Mouse (Mus musculus) hindbrain, embryonic 14.5 days (tissue): Measurements from ENCODE around the gene Gga1. TPM values are rescaled to one million over a fixed set of nuclear protein-coding genes. Genes with fewer than 3 reads are reported as not detected.

ENCODE experiments used
- ATAC-seq: fragments of 200-750 bp; cut with Nextera tagmentation; 2 replicates; pipeline ENCODE4 v1.8.0; 2017; ENCODE audit warnings: moderate number of reproducible peaks, mild to moderate bottlenecking, moderate TSS enrichment, moderate library complexity; ENCODE audit not compliant: low FRiP score
- DNase-seq: peaks from one replicate; pipeline ENCODE4 v3.0.0-alpha.2; 2015; ENCODE audit warnings: low spot score
- H3K27ac ChIP-seq: fragments of 300-500 bp; sonication (generic); 2 replicates; pipeline ENCODE4 v1.5.1; 2014; ENCODE audit warnings: mild to moderate bottlenecking, moderate library complexity
- H3K27me3 ChIP-seq: fragments of 300-500 bp; sonication (generic); 2 replicates; pipeline ENCODE4 v1.6.1; 2014; ENCODE audit warnings: mild to moderate bottlenecking, low read length, mixed read lengths; ENCODE audit not compliant: control insufficient read depth, insufficient read depth
- H3K36me3 ChIP-seq: fragments of 300-500 bp; sonication (generic); replicated peaks from 2 replicates; pipeline ENCODE4 v1.6.1; 2014; ENCODE audit not compliant: control insufficient read depth, insufficient read depth
- H3K4me1 ChIP-seq: fragments of 300-500 bp; sonication (generic); replicated peaks from 2 replicates; pipeline ENCODE4 v1.6.1; 2014; ENCODE audit warnings: antibody characterized with exemption, low read length, mixed read lengths; ENCODE audit not compliant: control insufficient read depth, insufficient read depth
- H3K4me2 ChIP-seq: fragments of 300-500 bp; sonication (generic); replicated peaks from 2 replicates; pipeline ENCODE4 v1.6.1; 2014; ENCODE audit warnings: mild to moderate bottlenecking, moderate library complexity
- H3K4me3 ChIP-seq: fragments of 300-500 bp; sonication (generic); replicated peaks from 2 replicates; pipeline ENCODE4 v1.5.1; 2014; ENCODE audit warnings: mild to moderate bottlenecking, low read length
- H3K9ac ChIP-seq: fragments of 300-500 bp; sonication (generic); 2 replicates; pipeline ENCODE4 v1.6.1; 2014
- H3K9me3 ChIP-seq: fragments of 300-500 bp; sonication (generic); 2 replicates; pipeline ENCODE4 v1.6.1; 2016; ENCODE audit warnings: low read length; ENCODE audit not compliant: control insufficient read depth
- WGBS: fragments of 180-500 bp; shearing (Covaris S2); extraction: QIAGEN DNeasy Blood & Tissue Kit; methylation state at CpG from one replicate; pipeline ENCODE4 v1.1.7; 2014; 5-methylcytosine and 5-hydroxymethylcytosine counted together
- polyA plus RNA-seq: library from polyadenylated mRNA; unstranded; fragments of >200 nt; fragmentation: Nextera tagmentation; extraction: Ambion mirVana; gene quantifications from 2 replicates; pipeline ENCODE4 v1.2.1, GENCODE M21; 2014

Gene Gga1
- polyA plus RNA-seq, 1 experiment from 2014 or later, result 43.0 TPM

DNA sequence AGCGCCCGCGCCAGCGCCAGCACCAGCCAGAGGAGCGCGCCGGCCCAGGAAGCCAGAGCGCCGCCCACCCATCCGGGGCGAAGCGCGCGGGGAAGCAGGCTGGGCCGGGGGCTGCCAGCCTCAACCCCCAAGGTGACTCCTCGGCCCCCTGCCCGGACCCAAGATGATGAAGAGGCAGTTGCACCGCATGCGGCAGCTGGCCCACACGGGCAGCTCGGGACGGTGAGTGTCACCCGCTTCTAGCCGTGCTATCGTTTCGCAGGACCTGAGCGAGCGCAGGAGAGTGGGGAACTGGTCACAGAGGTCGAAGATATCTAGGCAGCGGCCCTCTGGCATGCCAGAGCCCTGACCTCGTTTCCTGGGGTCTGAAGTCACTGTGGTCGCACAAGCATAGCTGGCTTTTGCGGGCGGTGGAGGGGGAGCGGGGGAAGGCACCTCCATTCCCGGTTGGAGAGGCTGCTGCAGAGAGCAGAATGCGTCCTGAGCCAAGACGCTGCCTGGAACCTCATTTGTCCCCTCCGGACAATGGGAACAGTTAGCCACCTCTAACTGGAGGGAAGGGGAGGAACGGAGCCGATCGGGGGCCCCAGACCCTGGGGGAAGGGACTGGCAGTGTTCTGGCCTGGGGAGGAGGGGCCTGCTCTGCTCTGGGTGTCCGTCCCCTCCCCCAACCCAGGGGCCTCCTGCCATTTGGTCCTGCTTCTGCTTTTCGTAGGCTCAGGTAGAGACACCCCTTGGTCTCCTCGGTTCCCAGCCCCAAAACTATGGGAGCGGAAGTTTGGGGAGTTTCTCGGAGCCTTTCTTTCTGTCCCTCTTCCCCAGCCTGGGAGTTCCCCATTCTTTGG, 23.0 kb downstream of the Gga1 start, which contains the start of gene Sh3bp1:
Sh3bp1 (plus strand) TSS at position 29 of the 845 bp plus-strand sequence.
- Histone ChIP-seq H3K27ac (no peak within 1 kb of the TSS), H3K9ac (peak within 1 kb of the TSS; percentile 55), H3K27me3 (peaks cover 17% of the 10 kb centered on the region), H3K9me3 (no peaks in the 10 kb centered on the region), H3K4me2 (peak within 1 kb of the TSS; percentile 79), H3K4me3 (peak within 1 kb of the TSS; percentile 40), H3K36me3 (peaks cover 4% of the 10 kb centered on the region; the same call in 1 of the 2 replicates), H3K4me1 (peaks cover 7% of the 10 kb centered on the region)
- whole genome bisulfite sequencing, result 2% methylated on average over 33 of the region's 47 CpGs
- DNase-seq (peak; percentile 52), ATAC-seq (0 out of 2 replicates have a peak, but pooled peaks have one; percentile 11)

DNA sequence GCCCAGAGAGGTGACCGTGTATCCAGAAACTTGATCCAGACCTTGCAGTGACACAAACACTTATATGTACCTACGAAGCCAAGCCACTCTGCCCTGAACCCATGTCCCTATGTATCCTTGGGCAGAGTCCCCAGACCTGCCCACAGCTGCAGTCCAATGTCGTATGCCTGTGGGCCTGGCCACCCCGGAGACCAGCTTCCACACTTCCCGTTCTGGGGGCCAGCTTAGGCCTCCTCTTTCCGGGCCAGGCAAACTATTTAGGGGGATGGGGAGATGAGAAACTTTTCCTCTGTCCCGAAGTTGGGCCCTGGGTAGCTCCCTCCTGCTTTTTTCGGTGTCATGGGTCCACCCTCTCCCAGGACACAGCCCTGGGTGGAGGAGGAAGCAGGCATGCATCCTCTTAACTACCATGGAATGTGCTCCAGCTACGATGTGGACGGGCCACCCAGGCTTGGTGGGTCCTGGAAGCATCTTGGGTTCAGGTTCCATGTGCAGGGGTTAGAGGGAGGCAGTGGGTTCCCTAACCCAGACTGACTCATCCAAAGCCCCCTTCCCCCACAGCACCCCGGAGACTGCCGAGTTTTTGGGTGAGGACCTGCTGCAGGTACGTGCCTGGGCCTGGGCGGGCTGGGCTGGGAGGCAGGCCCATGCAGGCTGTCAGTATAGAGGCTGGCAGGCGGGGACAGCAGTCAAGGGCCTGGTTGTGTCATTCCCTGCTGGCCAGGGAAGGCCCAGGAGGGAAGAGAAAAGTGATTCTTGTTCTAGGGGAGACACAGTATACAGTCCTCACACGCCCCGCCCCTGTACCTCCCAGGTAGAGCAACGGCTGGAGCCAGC, 23.8 kb downstream of the Gga1 start:
- H3K4me2 ChIP-seq, result peak overlapping the region; percentile 79
- no peak for DNase-seq

GRCm38 (mm10) chr15:78901422-78901789, 24.4 kb downstream of the Gga1 start:
- H3K4me2 ChIP-seq, result no peak overlapping the region
- H3K9ac ChIP-seq, result no peak overlapping the region
- ATAC-seq (no peak), DNase-seq (no peak)
- WGBS, result 43% methylated on average over 8 of the region's 8 CpGs
- peaks cover 7% of the 10 kb centered on the region for H3K4me1 ChIP-seq
- peaks cover 17% of the 10 kb centered on the region for H3K27me3 ChIP-seq
- no peaks in the 10 kb centered on the region for H3K9me3 ChIP-seq
- no peaks in the 10 kb centered on the region for H3K36me3 ChIP-seq
- no peak overlapping the region for H3K4me3 ChIP-seq
- no peak overlapping the region for H3K27ac ChIP-seq

More for the DNA sequence above, 23.8 kb downstream of the Gga1 start:
- no peaks in the 10 kb centered on the region for H3K9me3 ChIP-seq
- peaks cover 17% of the 10 kb centered on the region for H3K27me3 ChIP-seq
- H3K4me1 ChIP-seq, result peaks cover 7% of the 10 kb centered on the region
- WGBS, result 28% methylated on average over 18 of the region's 18 CpGs
- H3K36me3 ChIP-seq, result no peaks in the 10 kb centered on the region
- H3K4me3 ChIP-seq, result peak overlapping the region; percentile 40
- no peak overlapping the region for H3K27ac ChIP-seq
- H3K9ac ChIP-seq, result no peak overlapping the region
- ATAC-seq, result no peak

DNA sequence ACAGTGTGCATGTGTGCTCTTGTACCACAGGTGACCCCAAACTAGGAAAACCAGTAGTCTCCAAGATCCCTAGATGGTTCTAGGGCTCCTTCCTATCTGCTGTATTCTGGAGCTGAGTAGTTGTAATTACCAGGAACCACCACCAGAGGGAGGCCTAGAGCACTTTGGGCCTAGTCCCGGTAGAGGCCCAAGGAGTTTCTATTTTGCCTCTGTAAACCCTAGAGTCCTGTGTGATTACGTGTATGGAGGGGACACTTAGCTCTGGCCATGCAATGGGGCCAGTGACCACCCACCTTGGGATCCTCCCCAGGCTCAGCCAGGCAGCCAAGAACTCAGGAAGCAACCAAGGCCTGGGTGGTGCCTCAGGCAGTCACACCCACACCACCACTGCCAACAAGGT, 26.3 kb downstream of the Gga1 start:
- no peak overlapping the region for H3K4me3 ChIP-seq
- ATAC-seq (no peak), DNase-seq (peak; percentile 88)
- WGBS, result 4% methylated on average over 2 of the region's 2 CpGs
- H3K4me2 ChIP-seq, result no peak overlapping the region
- H3K9ac ChIP-seq, result no peak overlapping the region
- peaks cover 7% of the 10 kb centered on the region for H3K4me1 ChIP-seq
- H3K36me3 ChIP-seq, result no peaks in the 10 kb centered on the region
- H3K9me3 ChIP-seq, result no peaks in the 10 kb centered on the region
- H3K27me3 ChIP-seq, result peaks cover 17% of the 10 kb centered on the region
- no peak overlapping the region for H3K27ac ChIP-seq

- Histone ChIP-seq H3K27me3 (no peaks in the 10 kb centered on the region), H3K9me3 (no peaks in the 10 kb centered on the region), H3K4me3 (no peak overlapping the region), H3K27ac (no peak overlapping the region), H3K4me1 (peaks cover 5% of the 10 kb centered on the region; the same call in 1 of the 2 replicates), H3K9ac (no peak overlapping the region), H3K36me3 (no peaks in the 10 kb centered on the region), H3K4me2 (no peak overlapping the region)
- ATAC-seq, result no peak
- WGBS, result 87% methylated on average over 7 of the region's 7 CpGs
- no peak for DNase-seq
Measured at GRCm38 (mm10) chr15:78908399-78908798, 31.4 kb downstream of the Gga1 start.

DNA sequence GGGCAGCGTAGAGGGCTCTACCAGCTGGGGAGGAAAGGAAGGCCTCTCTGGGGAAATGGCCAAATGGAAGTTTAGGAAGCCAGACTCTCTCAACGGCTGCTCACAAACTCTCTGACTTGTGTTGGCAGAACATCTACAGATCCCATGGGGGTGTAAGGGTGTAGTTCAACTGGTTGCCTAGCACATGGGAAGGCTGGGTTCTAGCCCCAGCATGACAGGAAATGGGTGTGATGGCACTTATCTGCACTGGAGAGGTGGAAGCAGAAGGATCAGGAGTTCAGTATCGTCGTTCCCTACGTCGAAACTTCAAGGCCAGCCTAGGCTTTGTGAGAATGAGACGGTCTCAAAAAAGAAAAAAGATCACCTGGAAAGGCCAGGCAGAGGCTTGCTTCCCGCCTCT, 32.0 kb downstream of the Gga1 start:
- Histone ChIP-seq H3K36me3 (no peaks in the 10 kb centered on the region), H3K4me3 (no peak overlapping the region), H3K4me2 (no peak overlapping the region), H3K9ac (no peak overlapping the region), H3K4me1 (peaks cover 5% of the 10 kb centered on the region; the same call in 1 of the 2 replicates), H3K27me3 (no peaks in the 10 kb centered on the region), H3K9me3 (no peaks in the 10 kb centered on the region), H3K27ac (no peak overlapping the region)
- 90% methylated on average over 8 of the region's 8 CpGs for WGBS
- ATAC-seq (no peak), DNase-seq (no peak)

GRCm38 (mm10) chr15:78912040-78912439, 35.0 kb downstream of the Gga1 start:
- Histone ChIP-seq H3K27me3 (no peaks in the 10 kb centered on the region), H3K36me3 (no peaks in the 10 kb centered on the region), H3K27ac (no peak overlapping the region), H3K9me3 (no peaks in the 10 kb centered on the region), H3K4me1 (peaks cover 28% of the 10 kb centered on the region), H3K4me3 (no peak overlapping the region), H3K9ac (no peak overlapping the region), H3K4me2 (no peak overlapping the region)
- ATAC-seq (no peak), DNase-seq (no peak)
- whole genome bisulfite sequencing, result 38% methylated on average over 9 of the region's 9 CpGs

- no peaks in the 10 kb centered on the region for H3K27me3 ChIP-seq
- peak within 1 kb of the TSS; percentile 98 for H3K27ac ChIP-seq
- no peaks in the 10 kb centered on the region for H3K9me3 ChIP-seq
- peak within 1 kb of the TSS; percentile 87 for H3K9ac ChIP-seq
- ATAC-seq, result peak; percentile 95
- peak; percentile 96 for DNase-seq
- H3K36me3 ChIP-seq, result peaks cover 6% of the 10 kb centered on the region
- peaks cover 28% of the 10 kb centered on the region for H3K4me1 ChIP-seq
- peak within 1 kb of the TSS; percentile 93 for H3K4me2 ChIP-seq
- peak within 1 kb of the TSS; percentile 86 for H3K4me3 ChIP-seq
- WGBS, result 1% methylated on average over 47 of the region's 51 CpGs
Measured at GRCm38 (mm10) chr15:78913632-78914090, 36.7 kb downstream of the Gga1 start, which contains the start of gene Pdxp. TSS of gene Pdxp (plus strand) at chr15:78913919.
